Mouse (Mus musculus) kidney, postnatal 0 days (tissue): ENCODE data around the gene Selenok. TPM values are rescaled to one million over a fixed set of nuclear protein-coding genes. Genes with fewer than 3 reads are reported as not detected.

Experiments used
- ATAC-seq: fragments of 200-750 bp; cut with Nextera tagmentation; replicated peaks from 2 replicates; pipeline ENCODE4 v1.8.0; 2017; ENCODE audit warnings: low read depth, moderate number of reproducible peaks, moderate TSS enrichment, moderate library complexity; ENCODE audit not compliant: low FRiP score
- DNase-seq: peaks from one replicate; pipeline ENCODE4 v3.0.0-alpha.2; 2016; ENCODE audit warnings: low spot score
- H3K27ac ChIP-seq: fragments of 300-500 bp; sonication (generic); 2 replicates; pipeline ENCODE4 v1.5.1; 2014; ENCODE audit warnings: mild to moderate bottlenecking
- H3K27me3 ChIP-seq: fragments of 300-500 bp; sonication (generic); 2 replicates; pipeline ENCODE4 v1.6.1; 2014; ENCODE audit warnings: low read length, mixed read lengths; ENCODE audit not compliant: insufficient read depth
- H3K36me3 ChIP-seq: fragments of 300-500 bp; sonication (generic); 2 replicates; pipeline ENCODE4 v1.6.1; 2014; ENCODE audit warnings: low read length, mixed read lengths; ENCODE audit not compliant: insufficient read depth
- H3K4me1 ChIP-seq: fragments of 300-500 bp; sonication (generic); replicated peaks from 2 replicates; pipeline ENCODE4 v1.6.1; 2014; ENCODE audit warnings: antibody characterized with exemption, low read length, mixed read lengths; ENCODE audit not compliant: insufficient read depth
- H3K4me2 ChIP-seq: fragments of 300-500 bp; sonication (generic); 2 replicates; pipeline ENCODE4 v1.6.1; 2014; ENCODE audit warnings: mild to moderate bottlenecking, low read length, moderate library complexity, mixed read lengths
- H3K4me3 ChIP-seq: fragments of 300-500 bp; sonication (generic); replicated peaks from 2 replicates; pipeline ENCODE4 v1.5.1; 2014; ENCODE audit warnings: low read depth, low read length
- H3K9ac ChIP-seq: fragments of 300-500 bp; sonication (generic); 2 replicates; pipeline ENCODE4 v1.6.1; 2014; ENCODE audit warnings: low read depth, low read length
- H3K9me3 ChIP-seq: fragments of 300-500 bp; sonication (generic); replicated peaks from 2 replicates; pipeline ENCODE4 v1.6.1; 2016; ENCODE audit warnings: low read length, inconsistent platforms, mixed read lengths
- CTCF ChIP-seq: IDR thresholded peaks from 2 replicates; pipeline ENCODE4 v1.5.1; 2016; ENCODE audit warnings: antibody characterized with exemption, low read depth, mild to moderate bottlenecking, moderate library complexity
- WGBS: fragments of 180-500 bp; shearing (Covaris S2); extraction: QIAGEN DNeasy Blood & Tissue Kit; methylation state at CpG from one replicate; pipeline ENCODE4 v1.1.7; 2014; 5-methylcytosine and 5-hydroxymethylcytosine counted together
- polyA plus RNA-seq: library from polyadenylated mRNA; unstranded; fragments of >200 nt; fragmentation: Nextera tagmentation; extraction: Ambion mirVana; gene quantifications from 2 replicates; pipeline ENCODE4 v1.2.1, GENCODE M21; 2015

The Selenok gene
- polyA plus RNA-seq: 329 and 334 TPM in 2 replicates

GRCm38 (mm10) chr14:29968075-29968821 lies at the start of gene Selenok:
TSS of gene Selenok (plus strand) at chr14:29968308.
- Histone ChIP-seq H3K4me1 (peaks cover 10% of the 10 kb centered on the region), H3K36me3 (peaks cover 22% of the 10 kb centered on the region), H3K27me3 (no peaks in the 10 kb centered on the region), H3K4me2 (peak within 1 kb of the TSS; percentile 75), H3K27ac (peak within 1 kb of the TSS; percentile 84), H3K9me3 (no peaks in the 10 kb centered on the region), H3K9ac (peak within 1 kb of the TSS; percentile 82), H3K4me3 (peak within 1 kb of the TSS; percentile 86)
- no peak for TF ChIP-seq CTCF
- under 1% methylated on average over 48 of the region's 49 CpGs for WGBS
- peak; percentile 100 for ATAC-seq
- peak; percentile 100 for DNase-seq

DNA sequence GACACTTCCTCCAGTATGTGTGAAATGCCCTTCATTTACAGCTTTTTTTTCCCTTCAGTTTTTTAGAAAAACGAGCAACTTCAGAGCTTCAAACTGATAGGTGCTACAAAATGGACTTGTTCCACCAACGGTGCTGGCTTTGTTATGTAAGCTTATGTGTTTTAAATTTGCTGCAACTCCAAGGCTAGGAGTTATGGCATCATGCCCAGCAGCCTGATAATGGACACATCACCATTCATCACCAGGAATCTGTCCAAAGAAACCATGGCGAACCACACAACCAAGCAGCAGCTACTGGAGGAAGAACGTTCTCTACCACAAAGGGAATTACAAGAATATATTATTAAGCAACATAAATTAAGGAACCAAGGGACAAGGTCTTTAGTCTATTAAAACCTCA lies 39.1 kb upstream of the Selenok start:
- no peak for TF ChIP-seq CTCF
- DNase-seq: no peak
- Histone ChIP-seq H3K27me3 (no peaks in the 10 kb centered on the region), H3K9ac (no peak overlapping the region), H3K4me2 (no peak overlapping the region), H3K4me1 (no peaks in the 10 kb centered on the region), H3K27ac (no peak overlapping the region), H3K9me3 (no peaks in the 10 kb centered on the region), H3K36me3 (no peaks in the 10 kb centered on the region), H3K4me3 (no peak overlapping the region)
- WGBS: 67% methylated on average over 4 of the region's 4 CpGs
- no peak for ATAC-seq

DNA sequence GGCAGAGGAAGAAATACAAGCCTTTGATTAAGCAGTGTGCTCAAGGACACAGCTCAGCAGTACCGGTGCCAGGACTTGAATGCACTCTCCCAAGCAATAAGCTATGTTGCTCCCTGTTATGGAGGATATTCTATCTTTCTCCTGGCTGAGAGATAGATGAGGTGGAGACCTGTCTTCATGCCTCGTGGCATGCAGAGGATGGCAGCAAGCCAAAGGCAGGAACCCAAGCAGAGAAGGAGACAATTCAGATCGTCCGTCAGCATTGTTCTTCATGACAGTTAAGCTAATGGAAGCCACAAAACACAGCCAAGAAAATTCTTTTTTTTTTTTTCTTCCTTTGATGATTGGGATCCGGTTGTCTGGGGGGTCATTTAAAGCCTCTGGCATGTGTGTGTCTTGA lies 32.6 kb upstream of the Selenok start:
- WGBS: 56% methylated on average over 5 of the region's 5 CpGs
- no peaks in the 10 kb centered on the region for H3K9me3 ChIP-seq
- no peak for ATAC-seq
- DNase-seq: no peak
- TF ChIP-seq CTCF: no peak
- H3K36me3 ChIP-seq: no peaks in the 10 kb centered on the region
- H3K27me3 ChIP-seq: no peaks in the 10 kb centered on the region
- H3K4me2 ChIP-seq: no peak overlapping the region
- no peaks in the 10 kb centered on the region for H3K4me1 ChIP-seq
- no peak overlapping the region for H3K27ac ChIP-seq
- no peak overlapping the region for H3K4me3 ChIP-seq
- H3K9ac ChIP-seq: no peak overlapping the region

GRCm38 (mm10) chr14:29937466-29937865 lies 30.6 kb upstream of the Selenok start:
- no peak; the same call in 1 of the 2 replicates for ATAC-seq
- 71% methylated on average over 15 of the region's 15 CpGs for WGBS

DNA sequence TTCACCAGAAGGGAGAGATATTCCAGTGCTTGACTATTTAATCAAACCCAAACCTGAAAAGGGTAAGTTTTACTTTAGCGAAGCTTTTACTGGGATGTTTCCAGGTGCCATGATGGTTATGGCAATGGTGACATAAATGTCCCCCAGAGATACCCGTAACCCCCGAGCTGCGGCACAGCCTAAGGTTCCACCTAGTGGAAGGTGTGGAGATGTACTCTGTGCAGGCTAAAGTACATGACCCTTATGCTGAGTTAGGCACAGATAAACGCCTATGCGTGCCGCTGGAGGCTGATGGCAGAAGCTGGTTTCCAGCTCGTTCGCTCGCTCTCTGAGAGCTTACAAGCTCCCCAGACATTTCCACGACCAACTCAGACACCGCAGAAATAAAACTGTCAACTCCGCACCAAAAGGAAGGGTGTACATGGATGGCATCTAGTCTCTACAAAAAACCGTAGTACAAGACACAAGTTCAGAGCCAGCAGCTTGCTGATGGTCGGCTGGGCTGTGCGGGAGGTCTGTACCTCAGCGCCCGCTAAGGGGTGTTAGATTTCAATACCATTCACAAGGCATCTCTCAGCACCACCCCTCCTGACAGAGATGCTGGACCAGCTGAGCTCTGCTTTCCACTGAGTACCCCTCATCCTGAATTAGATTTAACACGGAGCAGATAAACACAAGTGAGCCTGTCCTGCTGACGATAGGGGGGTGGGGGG lies 28.4 kb upstream of the Selenok start:
- Histone ChIP-seq H3K4me3 (no peak overlapping the region), H3K27ac (no peak overlapping the region), H3K9me3 (no peaks in the 10 kb centered on the region), H3K36me3 (no peaks in the 10 kb centered on the region), H3K4me2 (no peak overlapping the region), H3K9ac (no peak overlapping the region), H3K4me1 (no peaks in the 10 kb centered on the region), H3K27me3 (no peaks in the 10 kb centered on the region)
- DNase-seq (no peak), ATAC-seq (no peak)
- TF ChIP-seq CTCF: peak; percentile 27; the same call in 1 of the 2 replicates
- 50% methylated on average over 20 of the region's 20 CpGs for WGBS

More at GRCm38 (mm10) chr14:29937466-29937865, 30.6 kb upstream of the Selenok start:
- Histone ChIP-seq H3K9me3 (no peaks in the 10 kb centered on the region), H3K9ac (no peak overlapping the region), H3K27ac (no peak overlapping the region), H3K27me3 (no peaks in the 10 kb centered on the region), H3K4me1 (no peaks in the 10 kb centered on the region), H3K4me3 (no peak overlapping the region), H3K36me3 (no peaks in the 10 kb centered on the region), H3K4me2 (no peak overlapping the region)
- peak; percentile 52 for TF ChIP-seq CTCF
- peak; percentile 81 for DNase-seq

- H3K4me3 ChIP-seq: no peak overlapping the region
Observed at GRCm38 (mm10) chr14:29940313-29940812, 27.7 kb upstream of the Selenok start.

More at GRCm38 (mm10) chr14:29940313-29940812, 27.7 kb upstream of the Selenok start:
- Histone ChIP-seq H3K9ac (no peak overlapping the region), H3K27ac (no peak overlapping the region), H3K27me3 (no peaks in the 10 kb centered on the region), H3K4me1 (no peaks in the 10 kb centered on the region), H3K36me3 (no peaks in the 10 kb centered on the region), H3K9me3 (no peaks in the 10 kb centered on the region), H3K4me2 (no peak overlapping the region)
- 33% methylated on average over 10 of the region's 10 CpGs for WGBS
- DNase-seq (no peak), ATAC-seq (no peak)
- TF ChIP-seq CTCF: no peak
